Mouse (Mus musculus) midbrain, embryonic 13.5 days (tissue): ENCODE results near the gene Sh3d19. TPM values are rescaled to one million over a fixed set of nuclear protein-coding genes. Genes with fewer than 3 reads are reported as not detected.

Source experiments
- ATAC-seq: fragments of 200-750 bp; cut with Nextera tagmentation; 2 replicates; pipeline ENCODE4 v1.8.0; 2017; ENCODE audit warnings: mild to moderate bottlenecking, moderate TSS enrichment, moderate library complexity
- H3K27ac ChIP-seq: fragments of 300-500 bp; sonication (generic); 2 replicates; pipeline ENCODE4 v1.5.1; 2015; ENCODE audit warnings: inconsistent platforms, mild to moderate bottlenecking, moderate library complexity
- H3K27me3 ChIP-seq: fragments of 300-500 bp; sonication (generic); 2 replicates; pipeline ENCODE4 v1.6.1; 2015; ENCODE audit warnings: mild to moderate bottlenecking, inconsistent platforms
- H3K36me3 ChIP-seq: fragments of 300-500 bp; sonication (generic); 2 replicates; pipeline ENCODE4 v1.6.1; 2015; ENCODE audit warnings: mild to moderate bottlenecking, inconsistent platforms
- H3K4me1 ChIP-seq: fragments of 300-500 bp; sonication (generic); replicated peaks from 2 replicates; pipeline ENCODE4 v1.6.1; 2015; ENCODE audit warnings: inconsistent platforms
- H3K4me2 ChIP-seq: fragments of 300-500 bp; sonication (generic); replicated peaks from 2 replicates; pipeline ENCODE4 v1.6.1; 2015; ENCODE audit warnings: moderate library complexity, mild to moderate bottlenecking, inconsistent platforms
- H3K4me3 ChIP-seq: fragments of 300-500 bp; sonication (generic); replicated peaks from 2 replicates; pipeline ENCODE4 v1.5.1; 2015; ENCODE audit warnings: mild to moderate bottlenecking, inconsistent platforms
- H3K9ac ChIP-seq: fragments of 300-500 bp; sonication (generic); replicated peaks from 2 replicates; pipeline ENCODE4 v1.6.1; 2015; ENCODE audit warnings: mild to moderate bottlenecking, inconsistent platforms
- H3K9me3 ChIP-seq: fragments of 300-500 bp; sonication (generic); 2 replicates; pipeline ENCODE4 v1.6.1; 2016; ENCODE audit warnings: mild to moderate bottlenecking, inconsistent platforms
- WGBS: fragments of 180-500 bp; shearing (Covaris S2); methylation state at CpG from one replicate; pipeline ENCODE4 v1.1.7; 2015; 5-methylcytosine and 5-hydroxymethylcytosine counted together
- polyA plus RNA-seq: library from polyadenylated mRNA; unstranded; fragments of >200 nt; fragmentation: Nextera tagmentation; extraction: Ambion mirVana; gene quantifications from 2 replicates; pipeline ENCODE4 v1.2.1, GENCODE M21; 2015

Sh3d19 gene
- polyA plus RNA-seq, 1 experiment from 2014 or later = 8.6 TPM

GRCm38 (mm10) chr3:86107637-86108539 lies 137.0 kb downstream of the Sh3d19 start:
- no peak overlapping the region for H3K27ac ChIP-seq
- H3K27me3 ChIP-seq = no peaks in the 10 kb centered on the region
- H3K36me3 ChIP-seq = no peaks in the 10 kb centered on the region
- peaks cover 13% of the 10 kb centered on the region for H3K4me1 ChIP-seq
- H3K9ac ChIP-seq = no peak overlapping the region
- peak; percentile 81 for ATAC-seq
- WGBS = 42% methylated on average over 8 of the region's 8 CpGs
- H3K4me2 ChIP-seq = no peak overlapping the region
- no peaks in the 10 kb centered on the region for H3K9me3 ChIP-seq
- H3K4me3 ChIP-seq = no peak overlapping the region

GRCm38 (mm10) chr3:86108576-86108975 lies 137.7 kb downstream of the Sh3d19 start:
- no peak for ATAC-seq
- peaks cover 16% of the 10 kb centered on the region for H3K4me1 ChIP-seq
- H3K4me3 ChIP-seq = no peak overlapping the region
- H3K27me3 ChIP-seq = no peaks in the 10 kb centered on the region
- no peak overlapping the region for H3K9ac ChIP-seq
- no peaks in the 10 kb centered on the region for H3K36me3 ChIP-seq
- no peak overlapping the region for H3K27ac ChIP-seq
- H3K4me2 ChIP-seq = no peak overlapping the region
- WGBS = 92% methylated on average over 4 of the region's 4 CpGs
- H3K9me3 ChIP-seq = no peaks in the 10 kb centered on the region

- H3K4me1 ChIP-seq = peaks cover 16% of the 10 kb centered on the region
- H3K9ac ChIP-seq = no peak overlapping the region
- no peak overlapping the region for H3K27ac ChIP-seq
- H3K36me3 ChIP-seq = no peaks in the 10 kb centered on the region
- WGBS = 95% methylated on average over 7 of the region's 7 CpGs
- no peak for ATAC-seq
- H3K4me2 ChIP-seq = no peak overlapping the region
- H3K9me3 ChIP-seq = no peaks in the 10 kb centered on the region
- no peak overlapping the region for H3K4me3 ChIP-seq
- H3K27me3 ChIP-seq = no peaks in the 10 kb centered on the region
Measured at GRCm38 (mm10) chr3:86109099-86109498, 138.2 kb downstream of the Sh3d19 start.

GRCm38 (mm10) chr3:86110077-86110476 lies 139.2 kb downstream of the Sh3d19 start:
- no peak overlapping the region for H3K4me3 ChIP-seq
- WGBS = 25% methylated on average over 10 of the region's 10 CpGs
- H3K9me3 ChIP-seq = no peaks in the 10 kb centered on the region
- H3K36me3 ChIP-seq = no peaks in the 10 kb centered on the region
- H3K4me2 ChIP-seq = no peak overlapping the region
- peaks cover 16% of the 10 kb centered on the region for H3K4me1 ChIP-seq
- no peak overlapping the region for H3K27ac ChIP-seq
- no peaks in the 10 kb centered on the region for H3K27me3 ChIP-seq
- no peak for ATAC-seq
- no peak overlapping the region for H3K9ac ChIP-seq

GRCm38 (mm10) chr3:86112766-86113165 lies 141.9 kb downstream of the Sh3d19 start:
- Histone ChIP-seq H3K36me3 (peaks cover 3% of the 10 kb centered on the region), H3K4me1 (peaks cover 8% of the 10 kb centered on the region; the same call in 1 of the 2 replicates), H3K4me3 (no peak overlapping the region), H3K4me2 (no peak overlapping the region), H3K27ac (no peak overlapping the region), H3K27me3 (no peaks in the 10 kb centered on the region), H3K9me3 (no peaks in the 10 kb centered on the region), H3K9ac (no peak overlapping the region)
- ATAC-seq = no peak
- WGBS = 74% methylated on average over 7 of the region's 7 CpGs

- H3K9me3 ChIP-seq = no peaks in the 10 kb centered on the region
- H3K4me2 ChIP-seq = no peak overlapping the region
- H3K9ac ChIP-seq = no peak overlapping the region
- H3K36me3 ChIP-seq = peaks cover 3% of the 10 kb centered on the region
- H3K4me1 ChIP-seq = peaks cover 14% of the 10 kb centered on the region
- WGBS = 80% methylated on average over 12 of the region's 12 CpGs
- H3K4me3 ChIP-seq = no peak overlapping the region
- no peak overlapping the region for H3K27ac ChIP-seq
- no peak for ATAC-seq
- H3K27me3 ChIP-seq = no peaks in the 10 kb centered on the region
Measured at GRCm38 (mm10) chr3:86114659-86115338, 143.9 kb downstream of the Sh3d19 start.

GRCm38 (mm10) chr3:86116951-86117350 lies 146.0 kb downstream of the Sh3d19 start:
- 87% methylated on average over 4 of the region's 4 CpGs for WGBS
- H3K9ac ChIP-seq = no peak overlapping the region
- H3K4me3 ChIP-seq = no peak overlapping the region
- H3K27ac ChIP-seq = no peak overlapping the region
- H3K27me3 ChIP-seq = no peaks in the 10 kb centered on the region
- H3K36me3 ChIP-seq = peaks cover 3% of the 10 kb centered on the region
- H3K4me1 ChIP-seq = peaks cover 12% of the 10 kb centered on the region
- no peaks in the 10 kb centered on the region for H3K9me3 ChIP-seq
- no peak overlapping the region for H3K4me2 ChIP-seq
- no peak for ATAC-seq

- no peaks in the 10 kb centered on the region for H3K9me3 ChIP-seq
- ATAC-seq = no peak
- H3K36me3 ChIP-seq = peaks cover 3% of the 10 kb centered on the region
- no peak overlapping the region for H3K4me2 ChIP-seq
- H3K4me1 ChIP-seq = peaks cover 7% of the 10 kb centered on the region
- no peak overlapping the region for H3K9ac ChIP-seq
- H3K27me3 ChIP-seq = no peaks in the 10 kb centered on the region
- H3K27ac ChIP-seq = peak overlapping the region; percentile 5; the same call in 1 of the 2 replicates
- 66% methylated on average over 16 of the region's 16 CpGs for WGBS
- no peak overlapping the region for H3K4me3 ChIP-seq
Measured at GRCm38 (mm10) chr3:86119237-86119932, 148.5 kb downstream of the Sh3d19 start.

- Histone ChIP-seq H3K9ac (no peak overlapping the region), H3K27me3 (no peaks in the 10 kb centered on the region), H3K36me3 (no peaks in the 10 kb centered on the region), H3K27ac (no peak overlapping the region), H3K9me3 (no peaks in the 10 kb centered on the region), H3K4me2 (no peak overlapping the region), H3K4me1 (peaks cover 7% of the 10 kb centered on the region), H3K4me3 (no peak overlapping the region)
- ATAC-seq = no peak
Measured at GRCm38 (mm10) chr3:86122156-86122555, 151.2 kb downstream of the Sh3d19 start.

- H3K4me2 ChIP-seq = no peak overlapping the region
- H3K27me3 ChIP-seq = no peaks in the 10 kb centered on the region
- WGBS = 94% methylated on average over 8 of the region's 8 CpGs
- no peak overlapping the region for H3K4me3 ChIP-seq
- no peak for ATAC-seq
- H3K4me1 ChIP-seq = peaks cover 7% of the 10 kb centered on the region
- no peak overlapping the region for H3K27ac ChIP-seq
- no peaks in the 10 kb centered on the region for H3K36me3 ChIP-seq
- no peaks in the 10 kb centered on the region for H3K9me3 ChIP-seq
- H3K9ac ChIP-seq = no peak overlapping the region
Measured at GRCm38 (mm10) chr3:86123251-86123746, 152.4 kb downstream of the Sh3d19 start.

- ATAC-seq = 0 out of 2 replicates have a peak, but pooled peaks have one; percentile 48
Measured at GRCm38 (mm10) chr3:86129757-86130156, 158.8 kb downstream of the Sh3d19 start.

More at GRCm38 (mm10) chr3:86129757-86130156, 158.8 kb downstream of the Sh3d19 start:
- H3K9me3 ChIP-seq = no peaks in the 10 kb centered on the region
- no peaks in the 10 kb centered on the region for H3K36me3 ChIP-seq
- H3K27me3 ChIP-seq = no peaks in the 10 kb centered on the region
- no peak overlapping the region for H3K9ac ChIP-seq
- no peak overlapping the region for H3K4me2 ChIP-seq
- WGBS = 15% methylated on average over 6 of the region's 6 CpGs
- H3K4me1 ChIP-seq = no peaks in the 10 kb centered on the region
- no peak overlapping the region for H3K27ac ChIP-seq
- H3K4me3 ChIP-seq = no peak overlapping the region
